Mouse (Mus musculus) frontal cortex, adult 2 months (tissue): ENCODE results near the gene Jak1. TPM values are rescaled to one million over a fixed set of nuclear protein-coding genes. Genes with fewer than 3 reads are reported as not detected.

Source experiments
- DNase-seq, 2 experiments: peaks; one replicate each; pipeline ENCODE4 v3.0.0; 2022; ENCODE audit warnings: low spot score in 1 of 2; ENCODE audit errors: extremely low spot score in 1 of 2
- polyA plus RNA-seq: library from polyadenylated mRNA; depleted of rRNA; stranded (reverse); fragments of >200 nt; gene quantifications from 2 replicates; pipeline ENCODE4 v1.2.3, GENCODE M21; 2012; rRNA removed

The Jak1 gene
- polyA plus RNA-seq = 62.9 and 70.1 TPM in 2 replicates

DNA sequence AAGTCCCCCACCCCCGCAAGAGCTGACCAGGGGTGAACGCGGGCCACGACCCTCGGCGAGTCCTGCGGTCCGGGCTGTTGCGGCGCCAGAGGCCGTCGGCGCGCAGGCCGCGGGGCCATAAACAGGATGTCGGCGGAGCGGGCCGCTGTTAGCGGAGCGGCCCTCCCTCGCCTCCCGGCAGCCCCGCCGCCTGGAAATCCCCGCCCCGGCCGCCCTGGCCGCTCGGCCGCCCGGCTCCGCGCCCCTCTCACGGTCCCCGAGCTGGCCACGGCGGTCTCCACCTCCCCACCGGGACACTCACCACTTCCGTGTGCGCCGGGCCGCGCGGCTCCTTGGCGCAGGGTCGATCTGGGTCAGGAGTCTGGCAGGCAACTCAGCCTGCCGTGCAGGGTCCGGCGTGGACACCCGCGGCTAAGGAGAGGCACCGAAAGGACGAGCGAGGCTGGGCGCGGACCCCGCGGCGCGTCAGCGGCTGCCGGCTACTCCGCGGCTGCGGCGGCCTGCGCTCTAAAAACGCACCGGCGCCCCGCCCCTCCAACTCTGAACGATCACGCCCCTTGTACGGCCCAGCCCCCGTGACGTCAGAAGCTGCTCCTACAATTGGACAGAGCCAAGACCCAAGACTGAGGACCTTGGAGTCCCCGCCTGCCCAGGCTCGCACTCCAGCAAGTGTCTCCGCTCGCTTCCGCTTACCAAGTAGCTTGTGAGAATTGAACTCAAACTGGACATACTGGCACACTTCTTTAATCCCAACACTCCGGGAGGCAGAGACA is at the start of gene Jak1:
Gene Jak1 (minus strand): TSS at position 542 of the 773 bp plus-strand sequence.
- peak; percentile 94 to 98 for DNase-seq

DNA sequence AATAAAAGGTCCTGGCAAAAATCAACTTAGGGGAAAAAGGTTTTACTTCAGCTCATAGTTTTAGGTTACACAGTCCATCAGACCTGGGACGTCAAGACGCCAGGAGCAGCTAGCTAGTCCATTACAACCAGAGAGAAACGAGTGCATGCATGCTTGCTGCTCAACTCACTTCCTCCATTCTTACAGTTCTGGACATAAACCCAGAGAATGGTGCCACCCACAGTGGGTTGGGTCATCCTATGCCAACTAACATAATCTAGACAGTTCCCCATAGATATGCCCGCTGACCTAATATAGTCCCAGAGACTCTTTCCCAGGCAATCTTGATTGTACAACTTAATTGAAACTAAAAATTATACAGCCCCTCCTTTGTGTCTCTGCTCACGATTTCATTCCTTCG is 47.0 kb upstream of the Jak1 start:
- DNase-seq = no peak

DNA sequence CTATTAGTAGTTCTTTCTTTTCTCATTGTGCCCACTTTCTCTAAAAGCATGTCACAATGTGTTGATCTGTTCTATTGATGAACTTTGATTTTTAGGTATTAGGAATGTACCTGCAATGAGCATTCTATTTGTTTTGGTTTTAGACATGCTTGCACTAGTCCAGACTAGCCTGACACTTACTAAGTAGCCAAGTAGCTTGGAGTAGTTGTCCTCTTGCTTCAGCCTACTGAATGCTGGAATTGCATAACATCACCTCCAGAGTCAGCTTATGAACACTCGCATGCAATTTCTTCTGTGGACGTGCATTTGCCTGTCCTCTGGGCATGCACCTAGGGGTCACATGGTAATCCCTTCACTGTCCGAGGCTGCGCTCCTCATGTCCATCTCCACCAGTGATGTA is 43.1 kb upstream of the Jak1 start:
- DNase-seq = no peak

DNA sequence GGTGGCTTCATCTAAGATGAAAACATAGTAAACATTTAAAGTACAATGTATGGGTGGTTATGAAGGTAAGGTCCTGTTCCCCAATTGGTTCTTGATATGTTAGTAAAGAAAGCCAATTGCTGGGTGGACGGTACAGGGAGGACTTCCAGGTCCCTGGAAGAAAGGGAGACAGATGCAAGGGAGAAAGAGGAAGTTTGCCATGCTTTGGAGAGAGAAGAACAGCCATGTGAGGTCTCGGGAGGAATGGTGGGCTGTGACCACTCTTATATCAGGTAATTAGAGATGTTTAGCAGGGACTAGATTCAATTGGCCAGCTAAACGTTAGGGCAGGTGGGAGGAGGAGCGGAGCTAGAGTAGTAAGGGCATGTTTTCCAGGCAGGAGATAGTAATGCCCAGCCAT is 42.2 kb upstream of the Jak1 start:
- no peak for DNase-seq

DNA sequence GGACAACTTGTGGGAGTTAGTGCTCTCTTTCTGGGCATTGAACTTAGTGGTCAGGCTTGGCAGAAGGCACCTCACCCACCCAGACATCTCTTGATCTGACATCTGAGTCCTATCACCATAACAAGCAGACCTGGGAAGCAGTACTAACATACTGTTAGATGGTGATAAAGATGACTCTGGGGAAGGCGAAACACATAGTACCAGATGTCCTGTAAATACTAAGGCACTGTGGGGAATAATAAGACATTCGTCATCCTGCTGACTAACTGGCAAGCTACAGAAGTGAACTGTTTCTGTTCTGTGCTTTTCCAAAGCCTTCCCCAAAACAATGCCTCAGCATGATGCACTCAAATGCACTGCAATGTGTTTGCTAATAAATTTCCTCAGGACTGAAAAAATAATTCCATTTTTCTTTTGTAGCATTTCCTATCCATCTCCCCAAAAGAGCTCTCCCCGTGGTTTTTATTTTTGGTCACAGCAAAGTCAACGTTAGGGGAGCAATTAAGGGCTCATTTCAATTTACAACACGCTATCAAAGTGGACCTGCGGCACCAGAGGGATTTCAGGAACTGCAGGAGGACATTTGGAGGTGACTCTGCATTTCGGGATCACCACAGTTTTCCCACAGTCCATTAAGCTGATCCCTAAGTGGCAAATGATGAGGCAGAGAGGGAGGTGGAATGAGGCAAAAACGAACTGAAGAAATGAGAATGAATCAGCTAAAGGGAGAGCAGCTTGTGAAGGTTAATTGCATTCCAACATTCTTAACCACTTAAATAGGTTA is 41.2 kb upstream of the Jak1 start:
- DNase-seq = peak in 1 of 2 experiments; percentile 40

DNA sequence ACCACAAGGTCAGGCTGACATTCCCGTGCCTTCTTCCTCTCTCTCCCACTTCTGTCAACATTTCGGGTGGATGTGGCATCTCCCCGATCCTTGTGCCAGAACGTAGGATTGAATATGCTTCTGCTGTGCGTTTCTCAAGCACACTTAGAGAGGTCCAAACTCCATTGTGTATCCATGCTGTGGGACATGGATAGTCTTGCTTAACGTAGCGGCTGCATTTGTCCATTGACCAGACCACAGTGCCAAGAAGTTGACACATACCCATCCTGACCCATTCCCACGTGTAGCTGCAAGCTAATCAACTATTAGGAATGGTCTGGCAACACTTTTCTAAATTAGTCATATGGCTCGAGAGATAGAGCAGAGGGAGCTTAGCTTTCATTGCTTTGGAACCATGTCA is 40.0 kb upstream of the Jak1 start:
- no peak for DNase-seq

DNA sequence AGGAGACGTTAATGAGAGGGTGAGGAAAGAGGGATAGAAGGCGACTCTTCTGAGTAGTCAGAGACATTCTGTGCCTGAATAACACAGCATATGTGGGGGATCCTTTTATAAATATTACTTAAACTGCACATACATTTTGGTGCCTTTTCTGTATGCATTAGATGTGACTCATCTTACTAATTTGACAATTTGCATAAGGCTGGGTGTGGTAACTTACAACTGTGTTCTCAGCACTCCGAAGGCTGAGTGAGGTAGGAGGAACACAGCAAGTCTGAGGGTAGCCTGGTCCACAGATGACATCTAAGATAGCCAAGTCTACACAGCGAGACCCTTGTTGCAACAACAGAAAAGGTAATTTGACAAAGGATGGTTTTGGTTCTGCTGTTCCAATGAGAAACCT is 39.0 kb upstream of the Jak1 start:
- DNase-seq = peak in 1 of 2 experiments; percentile 33

DNA sequence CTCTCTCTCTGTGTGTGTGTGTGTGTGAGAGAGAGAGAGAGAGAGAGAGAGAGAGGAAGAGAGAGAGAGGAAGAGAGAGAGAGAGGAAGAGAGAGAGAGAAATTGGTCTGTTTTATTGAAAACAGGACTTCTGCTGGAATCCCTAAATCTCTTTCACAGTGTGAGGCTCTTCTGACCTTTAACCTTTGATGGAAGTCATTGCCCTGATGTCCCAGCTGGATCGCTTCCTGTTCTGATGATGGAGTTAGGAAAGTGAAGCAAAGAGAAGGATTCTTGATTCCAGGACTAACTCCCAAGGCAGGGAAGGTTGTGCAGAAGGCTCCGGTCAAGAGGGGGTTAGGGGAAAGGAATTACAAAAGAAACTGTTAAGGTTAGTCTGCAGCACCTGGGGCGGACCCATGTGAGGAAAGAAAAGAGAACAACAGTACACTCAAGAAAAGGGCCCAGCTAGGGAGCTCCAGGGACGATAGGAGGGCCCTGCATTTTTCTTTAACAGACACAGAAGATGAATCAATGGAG is 35.4 kb upstream of the Jak1 start:
- no peak for DNase-seq

DNA sequence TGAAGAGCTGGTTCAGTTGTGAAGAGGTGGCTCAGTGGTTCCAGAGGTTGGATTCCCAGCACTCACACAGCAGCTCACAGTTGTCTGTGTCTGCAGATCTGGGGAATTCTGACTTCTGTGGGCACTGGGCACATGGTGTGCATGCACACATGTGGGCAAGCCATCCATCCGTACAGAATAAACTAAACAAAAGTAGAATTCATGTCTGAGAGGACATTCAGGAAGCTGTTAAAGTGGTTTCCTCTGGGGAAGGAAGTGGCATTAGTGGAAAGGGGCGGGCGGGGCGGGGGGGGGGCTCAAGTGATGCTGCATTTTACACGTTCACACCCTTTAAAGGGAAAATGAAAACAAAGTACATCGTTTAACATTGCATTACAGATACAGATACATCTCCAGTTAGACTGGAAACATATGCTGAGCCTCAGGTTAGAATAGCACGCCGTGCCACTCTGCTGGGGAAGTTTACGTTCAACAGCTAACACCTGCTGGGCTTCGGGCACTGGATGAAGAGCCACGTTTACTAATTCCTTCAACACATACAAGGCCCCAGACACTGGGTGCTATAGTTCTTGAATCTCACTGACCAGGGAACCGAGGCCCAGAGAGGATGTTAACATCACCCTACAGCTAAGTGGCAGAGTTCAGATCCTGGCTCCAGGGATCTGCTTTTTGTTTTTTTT is 33.4 kb upstream of the Jak1 start:
- no peak for DNase-seq

DNA sequence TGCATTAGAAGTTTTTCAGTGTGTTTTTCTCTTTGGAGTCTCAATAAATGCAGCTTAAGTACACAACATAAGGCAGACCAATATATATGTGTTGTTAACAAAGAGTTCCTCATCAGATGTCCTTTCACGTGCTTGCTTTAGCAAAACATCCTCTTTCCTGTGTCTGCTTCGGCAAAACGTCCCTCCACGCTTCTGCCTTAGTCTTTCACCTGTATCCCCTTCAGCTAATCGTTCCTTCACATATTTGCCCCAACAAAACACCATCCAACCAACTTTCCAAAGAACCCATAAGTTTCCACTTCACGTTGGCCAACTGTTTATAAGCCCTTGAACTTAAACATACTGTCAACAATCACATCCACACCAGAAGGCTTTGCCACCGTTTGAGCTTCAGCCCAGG is 31.8 kb upstream of the Jak1 start:
- no peak for DNase-seq

DNA sequence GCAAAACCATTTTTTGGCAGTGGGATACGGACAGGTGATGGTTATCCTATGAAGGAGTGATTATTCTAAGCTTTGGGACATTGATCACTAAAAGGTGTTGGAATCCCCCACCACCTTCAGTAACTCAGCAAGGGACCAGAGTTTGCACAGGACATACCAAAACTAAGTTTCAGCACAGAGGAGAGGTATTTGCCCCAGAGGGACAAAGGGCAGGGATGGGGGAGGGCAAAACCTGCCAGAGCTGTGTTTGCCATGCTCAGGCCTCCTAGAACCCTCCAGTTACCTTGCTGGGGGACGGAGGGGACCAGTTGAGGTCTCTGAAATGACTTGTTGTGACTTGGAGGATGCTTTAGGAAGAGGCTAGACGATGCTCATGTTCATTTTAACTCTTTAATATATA is 30.7 kb upstream of the Jak1 start:
- DNase-seq = no peak

DNA sequence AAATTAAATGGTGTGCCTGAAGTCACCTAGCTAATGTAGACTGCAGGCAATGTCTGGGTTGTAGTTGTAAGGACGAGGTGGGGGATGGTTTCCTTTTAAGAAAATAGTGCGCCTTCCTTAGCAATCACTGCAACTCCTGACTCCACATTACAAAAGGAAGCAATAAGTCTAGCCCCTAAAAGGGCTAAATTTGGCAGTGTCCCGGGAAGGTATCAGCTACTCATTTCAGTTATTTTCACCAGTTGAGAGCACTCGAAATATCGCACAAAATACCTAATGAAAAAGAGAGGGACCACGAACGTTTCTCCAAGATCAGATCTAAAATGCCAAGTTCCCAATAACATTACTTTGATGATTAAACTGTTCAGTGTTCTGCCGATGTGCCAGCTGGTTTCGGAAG is 28.6 kb upstream of the Jak1 start:
- DNase-seq = no peak

DNA sequence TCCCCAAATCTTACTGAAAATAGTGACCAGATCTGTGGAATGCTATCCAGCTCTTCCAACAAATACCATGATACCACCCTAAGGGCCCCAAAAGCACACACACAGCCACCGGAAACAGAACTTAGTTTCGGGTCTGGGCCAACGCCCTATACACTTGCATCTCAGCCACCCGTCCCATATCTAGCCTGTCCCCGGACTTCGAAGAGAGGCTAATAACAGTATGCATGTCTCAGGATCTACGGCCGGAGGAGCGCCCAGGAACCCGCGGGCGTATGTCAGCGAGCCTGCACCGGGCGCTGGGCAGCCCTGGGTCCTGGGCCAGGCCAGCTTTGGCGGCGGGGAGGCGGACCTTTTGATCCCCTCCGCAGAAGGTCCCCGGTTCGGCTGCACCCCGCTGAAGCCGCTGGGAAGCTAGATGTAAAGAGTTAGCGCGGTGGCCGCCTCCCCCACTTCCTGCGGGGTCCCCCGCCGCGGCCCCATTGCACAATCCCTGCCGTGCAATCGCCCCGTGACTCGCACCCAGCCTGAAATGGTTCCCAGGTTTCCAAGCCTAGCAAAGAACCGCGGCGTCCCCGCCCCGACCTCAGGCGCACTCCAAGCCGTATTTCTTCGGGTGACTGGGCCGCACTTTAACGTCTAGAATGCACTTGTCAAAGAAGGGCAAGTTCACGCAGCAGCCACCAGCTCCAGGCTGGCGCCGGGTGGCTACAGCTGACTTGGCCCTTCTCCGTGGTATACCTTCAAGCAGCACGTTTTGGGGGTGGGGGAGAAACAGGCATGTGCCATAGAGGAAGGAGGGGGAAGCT is 27.9 kb upstream of the Jak1 start:
- peak in 1 of 2 experiments; percentile 24 for DNase-seq

DNA sequence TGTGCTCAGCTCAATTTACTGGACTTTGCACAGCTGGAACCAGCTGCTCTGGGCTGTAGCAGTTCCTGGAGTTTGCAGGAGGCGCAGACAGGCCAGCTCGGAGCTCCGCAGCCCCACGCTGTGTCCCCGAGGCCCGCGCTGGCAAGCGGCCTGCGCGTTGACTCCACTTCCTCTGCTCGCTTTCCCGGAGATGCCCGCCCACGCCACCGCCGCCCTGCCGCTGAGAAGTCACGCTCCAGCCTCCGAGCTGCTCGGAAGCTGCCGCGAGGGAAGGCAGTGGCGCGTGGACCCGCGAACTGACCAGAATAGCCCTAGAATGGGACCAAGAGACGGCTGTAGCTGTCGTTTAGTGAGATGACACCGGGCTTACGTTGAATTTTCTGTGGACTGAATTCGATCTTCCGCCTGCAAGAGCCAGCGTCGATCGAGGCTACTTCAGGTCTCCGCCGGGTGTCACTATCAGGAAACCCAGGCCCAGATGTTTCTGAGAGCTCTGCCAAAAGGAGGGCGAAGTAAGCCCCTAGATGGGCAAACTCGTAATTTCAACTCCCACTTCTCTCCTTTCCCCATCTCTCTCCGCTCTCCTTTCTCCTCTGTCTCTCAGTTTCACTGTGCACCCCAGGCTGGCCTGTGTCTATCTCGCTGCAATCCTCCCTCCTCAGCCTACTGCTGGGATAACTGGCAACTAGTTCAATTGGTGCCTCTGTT is 27.1 kb upstream of the Jak1 start:
- peak; percentile 49 to 91 for DNase-seq

DNA sequence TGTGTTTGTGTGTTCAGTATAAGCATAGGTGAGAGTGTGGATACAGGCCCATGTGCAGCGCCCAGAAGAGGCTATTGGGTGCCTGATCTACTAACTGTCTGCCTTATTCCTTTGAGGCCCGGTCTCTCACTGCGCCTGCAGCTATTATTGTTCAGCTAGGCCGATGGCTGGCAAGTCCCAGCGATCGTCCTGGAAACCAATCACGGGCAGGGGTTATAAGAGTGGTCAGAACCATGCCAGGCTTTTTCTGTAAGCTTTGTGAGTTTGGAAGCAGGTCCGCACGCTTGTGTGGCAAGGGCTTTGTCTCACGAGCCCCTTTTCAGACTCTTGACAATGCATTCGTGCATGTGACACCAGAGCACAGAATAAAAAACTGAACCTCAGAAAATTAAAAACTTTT is 23.2 kb upstream of the Jak1 start:
- no peak for DNase-seq

DNA sequence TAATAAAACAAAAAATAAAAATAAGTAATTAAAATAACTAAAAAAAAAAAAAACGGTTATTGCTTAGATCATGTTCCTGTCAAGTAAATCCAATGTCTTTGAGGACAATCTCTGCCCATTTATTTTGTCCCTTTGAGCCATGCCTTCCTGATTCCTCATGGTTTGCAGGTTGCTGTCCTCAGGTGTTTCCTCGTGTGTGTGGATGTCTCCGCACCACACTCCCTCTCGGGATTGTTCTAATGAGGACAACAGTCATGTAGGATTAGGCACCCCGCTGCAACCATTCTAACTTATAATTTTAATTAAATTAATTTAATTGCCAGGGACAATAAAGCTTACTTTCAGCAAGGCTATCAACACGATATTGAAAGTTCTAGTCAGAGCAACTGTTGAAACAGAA is 21.5 kb upstream of the Jak1 start:
- DNase-seq = no peak

DNA sequence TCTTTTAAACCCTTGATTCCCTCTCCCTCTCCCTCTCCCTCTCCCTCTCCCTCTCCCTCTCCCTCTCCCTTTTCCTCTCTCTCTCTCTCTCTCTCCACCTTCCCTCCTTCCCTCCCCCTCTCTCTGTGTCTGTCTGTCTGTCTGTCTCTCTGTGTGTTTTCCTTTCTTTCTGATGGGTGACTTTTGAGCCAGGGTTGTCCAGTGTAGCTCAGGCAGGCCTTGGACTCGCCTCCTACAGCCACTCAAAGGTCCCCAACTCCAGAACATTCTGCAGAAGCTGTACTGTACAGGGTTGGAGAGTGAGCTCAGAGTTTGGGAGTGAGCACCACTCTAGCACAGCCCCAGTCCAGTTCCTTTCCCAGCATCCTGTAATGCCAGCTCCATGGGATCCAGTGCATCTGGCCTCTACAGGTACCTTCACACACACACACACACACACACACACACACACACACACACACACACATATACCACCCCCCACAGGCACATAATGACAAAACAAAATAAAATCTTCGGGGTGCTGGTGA is 20.9 kb upstream of the Jak1 start:
- DNase-seq = no peak

DNA sequence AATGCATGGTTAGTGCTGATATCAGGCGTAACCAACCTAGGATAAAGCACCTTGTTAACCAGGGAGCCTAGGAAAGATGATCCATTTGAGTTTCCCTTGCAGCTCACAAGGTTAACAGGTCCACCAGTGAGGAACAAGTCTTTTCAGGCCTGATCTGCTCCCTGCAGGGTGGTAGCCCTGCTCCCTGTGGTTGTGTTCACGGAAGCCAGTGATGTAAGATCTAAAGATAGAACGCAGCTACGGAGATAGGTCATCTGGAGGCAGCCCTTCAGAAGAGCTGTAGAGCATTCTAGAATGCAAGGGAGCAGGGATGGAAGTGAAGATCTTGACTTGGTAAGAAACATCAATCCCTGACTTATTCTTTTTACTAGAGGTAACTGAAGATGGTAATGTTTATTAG is 18.9 kb upstream of the Jak1 start:
- DNase-seq = no peak

DNA sequence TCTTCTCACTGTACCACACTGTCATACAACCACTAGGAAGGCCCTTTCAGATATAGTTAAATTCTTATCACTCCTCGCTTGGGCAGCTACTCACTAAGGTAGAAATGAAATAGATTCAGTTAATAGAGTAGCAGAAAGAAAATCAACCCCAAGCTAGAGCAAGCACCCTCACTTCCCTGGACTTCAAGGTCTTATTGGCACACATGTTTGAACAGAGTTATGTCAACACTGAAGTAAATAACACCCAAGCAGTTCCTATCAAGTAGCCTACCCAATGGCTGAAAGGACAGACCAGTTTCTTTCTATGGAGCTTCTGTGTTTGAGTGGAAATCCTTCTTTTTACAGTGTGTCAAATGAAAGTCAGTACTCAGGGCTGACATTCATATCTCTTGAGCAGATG is 17.2 kb upstream of the Jak1 start:
- DNase-seq = no peak

DNA sequence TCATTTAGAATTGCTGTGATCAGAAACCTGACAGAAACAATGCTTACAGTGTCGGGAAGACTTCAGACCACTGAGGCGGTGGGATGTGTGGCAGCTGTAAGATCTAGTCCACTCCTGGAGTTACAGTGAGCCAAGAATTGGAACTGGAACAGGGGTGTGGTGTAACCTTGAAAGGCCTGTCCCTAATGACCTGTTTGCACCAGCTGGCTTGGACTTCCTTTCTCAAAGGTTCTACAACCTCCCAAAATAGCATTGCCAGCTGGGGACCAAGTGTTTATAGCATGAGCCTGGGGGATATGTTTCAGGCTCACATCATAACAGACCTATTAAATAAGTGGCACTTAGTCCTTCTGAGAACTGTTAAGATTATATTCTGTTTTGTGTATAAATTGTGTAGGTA is 15.0 kb upstream of the Jak1 start:
- no peak for DNase-seq
